Mouse (Mus musculus): ENCODE results near the gene Ang. TPM values are rescaled to one million over a fixed set of nuclear protein-coding genes. Genes with fewer than 3 reads are reported as not detected.

Ang gene
- polyA plus RNA-seq, 1 experiment from 2014 or later: 44.8 TPM

Other genes with a start within 250 kb of the Ang start
- 6.4 and 7.3 TPM in 2 replicates for gene Tep1, start 220.6 kb upstream of the Ang start, polyA plus RNA-seq (2015; fragmentation: Nextera tagmentation; extraction: Ambion mirVana)
- gene Klhl33, start 193.6 kb upstream of the Ang start, polyA plus RNA-seq (2015; fragmentation: Nextera tagmentation; extraction: Ambion mirVana): 0.28 and 0.36 TPM in 2 replicates
- gene Osgep, start 166.3 kb upstream of the Ang start, polyA plus RNA-seq (2015; fragmentation: Nextera tagmentation; extraction: Ambion mirVana): 132 and 145 TPM in 2 replicates
- 179 and 204 TPM in 2 replicates for gene Apex1, start 166.2 kb upstream of the Ang start, polyA plus RNA-seq (2015; fragmentation: Nextera tagmentation; extraction: Ambion mirVana)
- gene Pip4p1, start 160.3 kb upstream of the Ang start, polyA plus RNA-seq (2015; fragmentation: Nextera tagmentation; extraction: Ambion mirVana): 50.9 and 51.8 TPM in 2 replicates
- gene Pnp, start 160.1 kb upstream of the Ang start, polyA plus RNA-seq (2015; fragmentation: Nextera tagmentation; extraction: Ambion mirVana): 73.9 and 75.7 TPM in 2 replicates
- gene Gm49342, start 146.6 kb upstream of the Ang start, polyA plus RNA-seq (2015; fragmentation: Nextera tagmentation; extraction: Ambion mirVana): not detected in 2 replicates
- 1.4 and 1.7 TPM in 2 replicates for gene Pnp2, start 135.2 kb upstream of the Ang start, polyA plus RNA-seq (2015; fragmentation: Nextera tagmentation; extraction: Ambion mirVana)
- gene Rnase10, start 83.4 kb upstream of the Ang start, polyA plus RNA-seq (2015; fragmentation: Nextera tagmentation; extraction: Ambion mirVana): 0.28 TPM in 1 of 2 replicates, not detected in the other
- not detected in 2 replicates for gene Rnase9, start 49.3 kb upstream of the Ang start, polyA plus RNA-seq (2015; fragmentation: Nextera tagmentation; extraction: Ambion mirVana)
- not detected in 2 replicates for gene Rnase11, start 41.0 kb upstream of the Ang start, polyA plus RNA-seq (2015; fragmentation: Nextera tagmentation; extraction: Ambion mirVana)
- 0.44 and 0.83 TPM in 2 replicates for gene Rnase12, start 33.5 kb upstream of the Ang start, polyA plus RNA-seq (2015; fragmentation: Nextera tagmentation; extraction: Ambion mirVana)
- not detected in 2 replicates for gene Olfr750, start 16.7 kb upstream of the Ang start, polyA plus RNA-seq (2015; fragmentation: Nextera tagmentation; extraction: Ambion mirVana)
- 152 and 176 TPM in 2 replicates for gene Rnase4, start 73 bp upstream of the Ang start, polyA plus RNA-seq (2015; fragmentation: Nextera tagmentation; extraction: Ambion mirVana)
- not detected in 2 replicates for gene Eddm3b, start 23.3 kb downstream of the Ang start, polyA plus RNA-seq (2015; fragmentation: Nextera tagmentation; extraction: Ambion mirVana)
- gene Rnase6, start 32.8 kb downstream of the Ang start, polyA plus RNA-seq (2015; fragmentation: Nextera tagmentation; extraction: Ambion mirVana): 2.8 and 3.1 TPM in 2 replicates
- gene Rnase1, start 55.6 kb downstream of the Ang start, polyA plus RNA-seq (2015; fragmentation: Nextera tagmentation; extraction: Ambion mirVana): 57.6 and 62.8 TPM in 2 replicates
- gene Rnase2b, start 71.1 kb downstream of the Ang start, polyA plus RNA-seq (2015; fragmentation: Nextera tagmentation; extraction: Ambion mirVana): not detected in 2 replicates
- not detected in 2 replicates for gene Ang2, start 108.0 kb downstream of the Ang start, polyA plus RNA-seq (2015; fragmentation: Nextera tagmentation; extraction: Ambion mirVana)
- gene Ear14, start 112.2 kb downstream of the Ang start, polyA plus RNA-seq (2015; fragmentation: Nextera tagmentation; extraction: Ambion mirVana): not detected in 2 replicates
- not detected in 2 replicates for gene Rnase2a, start 165.0 kb downstream of the Ang start, polyA plus RNA-seq (2015; fragmentation: Nextera tagmentation; extraction: Ambion mirVana)

Measured in stomach, embryonic 15.5 days (tissue).